Mouse (Mus musculus): ENCODE results near the gene Zfp821. TPM values are rescaled to one million over a fixed set of nuclear protein-coding genes. Genes with fewer than 3 reads are reported as not detected.

Gene Zfp821
- polyA plus RNA-seq, 1 experiment: not detected

- Histone ChIP-seq H3K4me3 (ENCODE audit: insufficient read depth, low read depth, low read length) (no peak overlapping the region), H3K4me1 (ENCODE audit: control insufficient read depth, insufficient read depth, low read length) (peaks cover 17% of the 10 kb centered on the region), H3K27ac (ENCODE audit: insufficient read depth, low read depth, low read length) (no peak overlapping the region)
- TF ChIP-seq CTCF (IDR thresholded peaks at IDR 0.05; ENCODE audit: insufficient read depth, low read depth, low read length) (no peak), POLR2A (IDR thresholded peaks at IDR 0.05; ENCODE audit: insufficient read depth, low read depth, low read length) (no peak)
- 83% methylated on average over 5 of the region's 5 CpGs for WGBS
These were observed 18.1 kb upstream of the Zfp821 start for GRCm38 (mm10) chr8:109687248-109687647.

GRCm38 (mm10) chr8:109691769-109692168, 13.6 kb upstream of the Zfp821 start:
- H3K4me3 ChIP-seq (ENCODE audit: insufficient read depth, low read depth, low read length): peak overlapping the region; percentile 44
- WGBS: 33% methylated on average over 5 of the region's 5 CpGs
- H3K4me1 ChIP-seq (ENCODE audit: control insufficient read depth, insufficient read depth, low read length): peaks cover 11% of the 10 kb centered on the region
- no peak for TF ChIP-seq POLR2A (IDR thresholded peaks at IDR 0.05; ENCODE audit: insufficient read depth, low read depth, low read length)
- no peak for TF ChIP-seq CTCF (IDR thresholded peaks at IDR 0.05; ENCODE audit: insufficient read depth, low read depth, low read length)
- no peak overlapping the region for H3K27ac ChIP-seq (ENCODE audit: insufficient read depth, low read depth, low read length)

GRCm38 (mm10) chr8:109692443-109693145, 12.8 kb upstream of the Zfp821 start:
- Histone ChIP-seq H3K27ac (ENCODE audit: insufficient read depth, low read depth, low read length) (peak overlapping the region; percentile 80), H3K4me3 (ENCODE audit: insufficient read depth, low read depth, low read length) (peak overlapping the region; percentile 64), H3K4me1 (ENCODE audit: control insufficient read depth, insufficient read depth, low read length) (peaks cover 7% of the 10 kb centered on the region)
- under 1% methylated on average over 38 of the region's 38 CpGs for WGBS
- no peak for TF ChIP-seq POLR2A (IDR thresholded peaks at IDR 0.05; ENCODE audit: insufficient read depth, low read depth, low read length)
- no peak for TF ChIP-seq CTCF (IDR thresholded peaks at IDR 0.05; ENCODE audit: insufficient read depth, low read depth, low read length)

GRCm38 (mm10) chr8:109693146-109693900, 12.0 kb upstream of the Zfp821 start, which contains the start of gene Ist1:
Ist1 (minus strand) TSS chr8:109693260.
- TF ChIP-seq CTCF (IDR thresholded peaks at IDR 0.05; ENCODE audit: insufficient read depth, low read depth, low read length): no peak
- peak; percentile 94 for TF ChIP-seq POLR2A (IDR thresholded peaks at IDR 0.05; ENCODE audit: insufficient read depth, low read depth, low read length)
- Histone ChIP-seq H3K27ac (ENCODE audit: insufficient read depth, low read depth, low read length) (peak within 1 kb of the TSS; percentile 80), H3K4me3 (ENCODE audit: insufficient read depth, low read depth, low read length) (peak within 1 kb of the TSS; percentile 64), H3K4me1 (ENCODE audit: control insufficient read depth, insufficient read depth, low read length) (peaks cover 6% of the 10 kb centered on the region)
- under 1% methylated on average over 57 of the region's 57 CpGs for WGBS

- WGBS: 61% methylated on average over 6 of the region's 6 CpGs
- Histone ChIP-seq H3K4me3 (ENCODE audit: insufficient read depth, low read depth, low read length) (no peak overlapping the region), H3K4me1 (ENCODE audit: control insufficient read depth, insufficient read depth, low read length) (peaks cover 6% of the 10 kb centered on the region), H3K27ac (ENCODE audit: insufficient read depth, low read depth, low read length) (no peak overlapping the region)
- TF ChIP-seq POLR2A (IDR thresholded peaks at IDR 0.05; ENCODE audit: insufficient read depth, low read depth, low read length): no peak
- no peak for TF ChIP-seq CTCF (IDR thresholded peaks at IDR 0.05; ENCODE audit: insufficient read depth, low read depth, low read length)
These were observed 11.2 kb upstream of the Zfp821 start for GRCm38 (mm10) chr8:109694154-109694553.

GRCm38 (mm10) chr8:109697754-109698153, 7.6 kb upstream of the Zfp821 start:
- WGBS: 75% methylated on average over 1 of the region's 1 CpGs

GRCm38 (mm10) chr8:109698477-109698876, 6.9 kb upstream of the Zfp821 start:
- H3K27ac ChIP-seq (ENCODE audit: insufficient read depth, low read depth, low read length): no peak overlapping the region
- WGBS: 88% methylated on average over 3 of the region's 3 CpGs
- no peaks in the 10 kb centered on the region for H3K4me1 ChIP-seq (ENCODE audit: control insufficient read depth, insufficient read depth, low read length)
- TF ChIP-seq CTCF (IDR thresholded peaks at IDR 0.05; ENCODE audit: insufficient read depth, low read depth, low read length): no peak
- no peak for TF ChIP-seq POLR2A (IDR thresholded peaks at IDR 0.05; ENCODE audit: insufficient read depth, low read depth, low read length)
- H3K4me3 ChIP-seq (ENCODE audit: insufficient read depth, low read depth, low read length): no peak overlapping the region

More at GRCm38 (mm10) chr8:109697754-109698153, 7.6 kb upstream of the Zfp821 start:
- Histone ChIP-seq H3K4me1 (ENCODE audit: control insufficient read depth, insufficient read depth, low read length) (no peaks in the 10 kb centered on the region), H3K4me3 (ENCODE audit: insufficient read depth, low read depth, low read length) (no peak overlapping the region), H3K27ac (ENCODE audit: insufficient read depth, low read depth, low read length) (no peak overlapping the region)
- TF ChIP-seq CTCF (IDR thresholded peaks at IDR 0.05; ENCODE audit: insufficient read depth, low read depth, low read length) (no peak), POLR2A (IDR thresholded peaks at IDR 0.05; ENCODE audit: insufficient read depth, low read depth, low read length) (no peak)

- H3K4me1 ChIP-seq (ENCODE audit: control insufficient read depth, insufficient read depth, low read length): peaks cover 5% of the 10 kb centered on the region
- 15% methylated on average over 24 of the region's 24 CpGs for WGBS
- H3K4me3 ChIP-seq (ENCODE audit: insufficient read depth, low read depth, low read length): peak overlapping the region; percentile 99
- TF ChIP-seq POLR2A (IDR thresholded peaks at IDR 0.05; ENCODE audit: insufficient read depth, low read depth, low read length) (no peak), CTCF (IDR thresholded peaks at IDR 0.05; ENCODE audit: insufficient read depth, low read depth, low read length) (no peak)
- peak overlapping the region; percentile 21; the same call in 1 of the 2 replicates for H3K27ac ChIP-seq (ENCODE audit: insufficient read depth, low read depth, low read length)
These were observed 604 bp upstream of the Zfp821 start for GRCm38 (mm10) chr8:109704565-109705319.
